Mouse (Mus musculus): ENCODE measurements around the gene Dmpk. TPM values are rescaled to one million over a fixed set of nuclear protein-coding genes. Genes with fewer than 3 reads are reported as not detected.
A peak's percentile ranks its signal among the peaks of the same experiment; 100 is the strongest.

The Dmpk gene
- total and polyA plus RNA-seq, 2 experiments from 2014 or later, result 3.0 to 20.8 TPM

GRCm38 (mm10) chr7:19136673-19137334 lies 53.2 kb downstream of the Dmpk start:
- Histone ChIP-seq H3K4me1 (ENCODE audit: insufficient read depth) (peaks cover 3% of the 10 kb centered on the region; the same call in 1 of the 2 replicates), H3K36me3 (ENCODE audit: insufficient read depth) (peaks cover 58% of the 10 kb centered on the region), H3K9ac (no peak overlapping the region), H3K9me3 (ENCODE audit: low read length) (no peaks in the 10 kb centered on the region), H3K4me2 (ENCODE audit: low read depth) (no peak overlapping the region), H3K27ac (ENCODE audit: low read depth, low read length) (no peak overlapping the region), H3K27me3 (ENCODE audit: insufficient read depth, low read length) (no peaks in the 10 kb centered on the region), H3K4me3 (ENCODE audit: low read depth, low read length) (no peak overlapping the region)
- no peak for ATAC-seq
- DNase-seq, result no peak
- no peak for TF ChIP-seq CTCF (IDR thresholded peaks at IDR 0.05; ENCODE audit: low read depth)
- 92% methylated on average over 38 of the region's 38 CpGs for WGBS

GRCm38 (mm10) chr7:19137380-19137779 lies 53.7 kb downstream of the Dmpk start:
- TF ChIP-seq CTCF (IDR thresholded peaks at IDR 0.05; ENCODE audit: low read depth), result peak; percentile 64
- Histone ChIP-seq H3K36me3 (ENCODE audit: insufficient read depth) (peaks cover 60% of the 10 kb centered on the region), H3K4me1 (ENCODE audit: insufficient read depth) (no peaks in the 10 kb centered on the region), H3K4me3 (ENCODE audit: low read depth, low read length) (no peak overlapping the region), H3K4me2 (ENCODE audit: low read depth) (no peak overlapping the region), H3K27ac (ENCODE audit: low read depth, low read length) (no peak overlapping the region), H3K27me3 (ENCODE audit: insufficient read depth, low read length) (no peaks in the 10 kb centered on the region), H3K9me3 (ENCODE audit: low read length) (no peaks in the 10 kb centered on the region), H3K9ac (no peak overlapping the region)
- DNase-seq (peak; percentile 62), ATAC-seq (peak; percentile 45; the same call in 1 of the 2 replicates)
- WGBS, result 39% methylated on average over 5 of the region's 5 CpGs

Small RNA genes within 50 kb of the gene (microRNA-seq; reads per million reads assigned to microRNA genes)
- gene Mir3100, result 0.12 to 0.39 reads per million in 2 experiments

Other genes with a start within 250 kb of the Dmpk start
- gene Mill2, start 243.9 kb upstream of the Dmpk start, total RNA-seq (2014; rRNA removed), result 0.95 and 2.1 TPM in 2 replicates
- gene Mill2, start 243.9 kb upstream of the Dmpk start, polyA plus RNA-seq (2015; fragmentation: Nextera tagmentation; extraction: Ambion mirVana), result 0.53 and 0.54 TPM in 2 replicates
- 13.8 and 14.9 TPM in 2 replicates for gene Pglyrp1, start 212.5 kb upstream of the Dmpk start, total RNA-seq (2014; rRNA removed)
- 26.9 and 27.0 TPM in 2 replicates for gene Pglyrp1, start 212.5 kb upstream of the Dmpk start, polyA plus RNA-seq (2015; fragmentation: Nextera tagmentation; extraction: Ambion mirVana)
- 12.8 and 17.2 TPM in 2 replicates for gene Ccdc61, start 173.4 kb upstream of the Dmpk start, total RNA-seq (2014; rRNA removed)
- gene Ccdc61, start 173.4 kb upstream of the Dmpk start, polyA plus RNA-seq (2015; fragmentation: Nextera tagmentation; extraction: Ambion mirVana), result 21.6 and 23.2 TPM in 2 replicates
- 15.4 and 19.5 TPM in 2 replicates for gene Nova2, start 158.0 kb upstream of the Dmpk start, total RNA-seq (2014; rRNA removed)
- 7.2 and 11.4 TPM in 2 replicates for gene Nova2, start 158.0 kb upstream of the Dmpk start, polyA plus RNA-seq (2015; fragmentation: Nextera tagmentation; extraction: Ambion mirVana)
- 1.5 and 2.0 TPM in 2 replicates for gene Nanos2, start 96.4 kb upstream of the Dmpk start, total RNA-seq (2014; rRNA removed)
- gene Nanos2, start 96.4 kb upstream of the Dmpk start, polyA plus RNA-seq (2015; fragmentation: Nextera tagmentation; extraction: Ambion mirVana), result 0.49 and 0.76 TPM in 2 replicates
- gene Mypop, start 92.6 kb upstream of the Dmpk start, total RNA-seq (2014; rRNA removed), result 12.3 and 13.9 TPM in 2 replicates
- gene Mypop, start 92.6 kb upstream of the Dmpk start, polyA plus RNA-seq (2015; fragmentation: Nextera tagmentation; extraction: Ambion mirVana), result 3.8 and 4.3 TPM in 2 replicates
- 101 and 129 TPM in 2 replicates for gene Irf2bp1, start 79.8 kb upstream of the Dmpk start, total RNA-seq (2014; rRNA removed)
- gene Irf2bp1, start 79.8 kb upstream of the Dmpk start, polyA plus RNA-seq (2015; fragmentation: Nextera tagmentation; extraction: Ambion mirVana), result 27.0 and 27.2 TPM in 2 replicates
- not detected in 2 replicates for gene Foxa3, start 60.3 kb upstream of the Dmpk start, total RNA-seq (2014; rRNA removed)
- not detected in 2 replicates for gene Foxa3, start 60.3 kb upstream of the Dmpk start, polyA plus RNA-seq (2015; fragmentation: Nextera tagmentation; extraction: Ambion mirVana)
- 70.3 and 73.8 TPM in 2 replicates for gene Sympk, start 59.5 kb upstream of the Dmpk start, total RNA-seq (2014; rRNA removed)
- gene Sympk, start 59.5 kb upstream of the Dmpk start, polyA plus RNA-seq (2015; fragmentation: Nextera tagmentation; extraction: Ambion mirVana), result 16.6 and 20.0 TPM in 2 replicates
- gene Rsph6a, start 29.2 kb upstream of the Dmpk start, total RNA-seq (2014; rRNA removed), result 0.19 and 0.23 TPM in 2 replicates
- gene Rsph6a, start 29.2 kb upstream of the Dmpk start, polyA plus RNA-seq (2015; fragmentation: Nextera tagmentation; extraction: Ambion mirVana), result 0.09 and 0.23 TPM in 2 replicates
- gene Dmwd, start 7.6 kb upstream of the Dmpk start, total RNA-seq (2014; rRNA removed), result 96.5 and 122 TPM in 2 replicates
- gene Dmwd, start 7.6 kb upstream of the Dmpk start, polyA plus RNA-seq (2015; fragmentation: Nextera tagmentation; extraction: Ambion mirVana), result 43.6 and 43.8 TPM in 2 replicates
- 3.0 and 4.1 TPM in 2 replicates for gene Six5, start 10.7 kb downstream of the Dmpk start, total RNA-seq (2014; rRNA removed)
- gene Six5, start 10.7 kb downstream of the Dmpk start, polyA plus RNA-seq (2015; fragmentation: Nextera tagmentation; extraction: Ambion mirVana), result 0.97 and 1.0 TPM in 2 replicates
- 5.3 and 8.9 TPM in 2 replicates for gene Gm4969, start 34.5 kb downstream of the Dmpk start, total RNA-seq (2014; rRNA removed)
- gene Gm4969, start 34.5 kb downstream of the Dmpk start, polyA plus RNA-seq (2015; fragmentation: Nextera tagmentation; extraction: Ambion mirVana), result 8.3 and 10.6 TPM in 2 replicates
- gene Fbxo46, start 36.0 kb downstream of the Dmpk start, total RNA-seq (2014; rRNA removed), result 19.8 and 22.8 TPM in 2 replicates
- gene Fbxo46, start 36.0 kb downstream of the Dmpk start, polyA plus RNA-seq (2015; fragmentation: Nextera tagmentation; extraction: Ambion mirVana), result 8.4 and 11.9 TPM in 2 replicates
- 12.3 and 14.4 TPM in 2 replicates for gene Qpctl, start 65.4 kb downstream of the Dmpk start, total RNA-seq (2014; rRNA removed)
- 19.8 and 23.3 TPM in 2 replicates for gene Qpctl, start 65.4 kb downstream of the Dmpk start, polyA plus RNA-seq (2015; fragmentation: Nextera tagmentation; extraction: Ambion mirVana)
- 50.0 and 88.1 TPM in 2 replicates for gene Snrpd2, start 65.9 kb downstream of the Dmpk start, total RNA-seq (2014; rRNA removed)
- 124 and 172 TPM in 2 replicates for gene Snrpd2, start 65.9 kb downstream of the Dmpk start, polyA plus RNA-seq (2015; fragmentation: Nextera tagmentation; extraction: Ambion mirVana)
- 16.9 and 20.2 TPM in 2 replicates for gene Gipr, start 82.3 kb downstream of the Dmpk start, total RNA-seq (2014; rRNA removed)
- gene Gipr, start 82.3 kb downstream of the Dmpk start, polyA plus RNA-seq (2015; fragmentation: Nextera tagmentation; extraction: Ambion mirVana), result 5.3 and 8.0 TPM in 2 replicates
- gene Eml2, start 92.6 kb downstream of the Dmpk start, total RNA-seq (2014; rRNA removed), result 63.6 and 64.8 TPM in 2 replicates
- gene Eml2, start 92.6 kb downstream of the Dmpk start, polyA plus RNA-seq (2015; fragmentation: Nextera tagmentation; extraction: Ambion mirVana), result 7.9 and 9.9 TPM in 2 replicates
- gene Gpr4, start 128.7 kb downstream of the Dmpk start, total RNA-seq (2014; rRNA removed), result 2.2 and 2.5 TPM in 2 replicates
- gene Gpr4, start 128.7 kb downstream of the Dmpk start, polyA plus RNA-seq (2015; fragmentation: Nextera tagmentation; extraction: Ambion mirVana), result 5.9 and 6.0 TPM in 2 replicates
- gene Opa3, start 144.5 kb downstream of the Dmpk start, total RNA-seq (2014; rRNA removed), result 32.2 and 34.4 TPM in 2 replicates
- gene Opa3, start 144.5 kb downstream of the Dmpk start, polyA plus RNA-seq (2015; fragmentation: Nextera tagmentation; extraction: Ambion mirVana), result 35.1 and 35.8 TPM in 2 replicates
- 40.6 and 45.9 TPM in 2 replicates for gene Vasp, start 188.0 kb downstream of the Dmpk start, total RNA-seq (2014; rRNA removed)
- 30.0 and 30.6 TPM in 2 replicates for gene Vasp, start 188.0 kb downstream of the Dmpk start, polyA plus RNA-seq (2015; fragmentation: Nextera tagmentation; extraction: Ambion mirVana)
- gene Ppm1n, start 196.2 kb downstream of the Dmpk start, total RNA-seq (2014; rRNA removed), result 2.3 and 3.2 TPM in 2 replicates
- 0.69 and 1.1 TPM in 2 replicates for gene Ppm1n, start 196.2 kb downstream of the Dmpk start, polyA plus RNA-seq (2015; fragmentation: Nextera tagmentation; extraction: Ambion mirVana)
- gene Rtn2, start 198.8 kb downstream of the Dmpk start, total RNA-seq (2014; rRNA removed), result 154 and 163 TPM in 2 replicates
- 126 and 136 TPM in 2 replicates for gene Rtn2, start 198.8 kb downstream of the Dmpk start, polyA plus RNA-seq (2015; fragmentation: Nextera tagmentation; extraction: Ambion mirVana)
- 1.6 and 5.1 TPM in 2 replicates for gene Fosb, start 226.2 kb downstream of the Dmpk start, total RNA-seq (2014; rRNA removed)
- gene Fosb, start 226.2 kb downstream of the Dmpk start, polyA plus RNA-seq (2015; fragmentation: Nextera tagmentation; extraction: Ambion mirVana), result 0.28 and 0.36 TPM in 2 replicates